Mouse (Mus musculus): ENCODE data around the gene Kcne3.
A peak's percentile ranks its signal among the peaks of the same experiment; 100 is the strongest.

Kcne3 gene

DNA sequence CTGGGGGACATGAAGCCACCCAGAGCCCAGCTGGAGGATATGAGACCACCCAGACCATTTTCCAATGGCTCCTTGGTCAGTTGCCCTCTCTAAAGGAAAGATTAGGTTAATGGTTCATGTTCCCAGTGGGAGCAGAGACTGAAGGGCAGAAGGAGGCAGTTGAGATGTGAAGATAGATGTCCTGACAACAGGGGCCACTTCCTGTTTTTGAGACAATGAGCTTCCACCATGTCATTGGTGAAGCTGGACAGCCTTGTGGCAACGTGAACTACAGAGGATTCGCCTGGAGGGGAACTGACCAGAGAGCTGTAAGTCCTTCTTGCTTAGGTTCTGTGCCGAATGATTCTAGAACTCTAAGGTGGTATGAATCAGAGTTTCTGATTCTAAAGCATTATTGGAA lies at the start of gene Kcne3:
Gene Kcne3, plus strand, starts transcription at position 234 of the 400 bp plus-strand sequence.
- DNase-seq = no peak

DNA sequence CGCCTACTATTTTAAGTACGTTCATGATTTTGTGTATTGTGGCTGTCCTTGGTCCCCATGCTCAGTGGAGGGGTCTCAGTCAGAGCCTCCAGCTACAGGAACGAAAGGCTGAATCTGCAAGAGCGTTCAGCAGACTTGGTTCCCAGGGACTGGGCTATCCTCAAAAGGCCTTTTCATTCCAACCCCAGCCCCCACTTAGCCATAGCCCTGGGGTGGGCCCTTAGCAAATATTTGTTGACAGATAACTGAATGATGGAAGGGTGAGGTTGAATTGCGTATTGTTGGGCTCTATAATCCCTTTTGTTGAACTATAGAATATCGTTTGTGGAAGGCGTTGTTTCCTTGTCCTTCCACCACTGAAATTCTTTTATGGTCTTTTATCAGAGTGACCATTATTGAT lies 49.8 kb upstream of the Kcne3 start:
- no peak for DNase-seq

DNA sequence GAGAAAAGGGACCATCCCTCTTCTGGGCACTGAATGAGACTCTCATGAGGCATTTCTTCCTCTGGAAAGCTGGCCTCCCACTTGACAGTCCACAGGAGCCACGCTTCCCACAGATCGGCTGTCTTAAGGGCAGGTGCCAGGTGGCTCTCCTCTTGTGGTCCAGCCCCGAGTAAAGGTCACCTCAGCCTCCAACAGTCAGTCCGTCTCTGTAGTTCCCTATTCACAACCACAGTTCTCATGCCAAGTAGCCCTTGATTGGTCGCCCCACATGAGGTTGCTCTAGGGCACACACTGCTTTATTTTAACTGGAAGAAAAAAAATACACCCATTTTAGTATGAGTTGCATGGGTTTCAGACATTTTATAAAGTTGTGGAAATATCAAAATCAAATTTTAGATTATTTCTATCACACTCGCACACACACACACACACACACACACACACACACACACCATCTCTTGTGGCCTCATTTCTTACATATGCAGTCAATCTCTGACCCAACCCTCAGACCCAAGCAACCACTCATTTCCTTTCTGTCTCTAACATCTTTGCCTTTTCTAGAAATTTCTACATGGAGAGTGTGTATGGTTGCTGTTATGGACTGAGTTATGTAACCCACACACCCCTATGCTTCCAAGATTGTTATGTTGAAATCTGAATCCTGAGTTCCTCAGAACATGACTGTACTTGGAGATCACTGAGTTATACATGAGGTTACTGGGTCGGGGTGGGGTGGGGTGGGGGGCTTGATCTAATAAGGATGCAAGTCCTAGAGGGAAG lies 47.9 kb upstream of the Kcne3 start:
- no peak for DNase-seq

DNA sequence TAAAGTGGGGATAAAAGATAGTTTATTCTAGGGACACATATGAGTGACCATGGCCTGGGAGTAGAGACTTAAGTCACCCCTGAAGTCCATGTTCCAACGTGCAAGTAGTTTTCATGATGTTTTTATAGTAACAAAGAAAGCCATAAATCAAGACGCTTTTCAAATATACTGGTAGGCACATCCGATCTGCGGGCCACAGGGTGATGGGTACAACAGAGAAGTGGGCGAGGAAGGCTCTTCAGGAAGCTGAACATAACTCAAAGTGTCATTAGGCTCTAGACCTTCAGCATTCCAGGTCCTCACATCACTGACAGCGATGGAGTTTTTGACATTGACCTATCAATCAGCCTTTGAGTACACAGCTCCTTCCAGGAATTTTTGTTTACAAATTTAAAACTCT lies 45.7 kb upstream of the Kcne3 start:
- DNase-seq = no peak

DNA sequence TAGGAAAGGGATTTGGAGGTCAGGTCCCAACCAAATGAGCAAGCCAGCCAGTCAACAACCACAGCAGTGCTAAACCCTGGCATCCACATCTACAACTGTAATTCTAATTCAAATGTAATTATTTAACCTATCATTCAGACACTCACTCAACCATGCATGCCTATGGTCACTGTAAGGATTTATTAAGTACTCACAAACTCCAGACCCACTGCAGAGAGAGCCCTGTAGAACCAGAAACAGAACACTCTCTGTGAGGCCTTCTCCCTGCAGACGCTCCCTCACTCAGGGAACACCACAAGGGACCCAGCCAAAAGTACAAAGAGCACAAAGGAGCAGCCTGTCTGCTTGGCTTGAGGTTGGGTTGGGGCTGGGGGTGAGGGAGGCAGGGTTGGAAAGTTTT lies 43.9 kb upstream of the Kcne3 start:
- DNase-seq = no peak

DNA sequence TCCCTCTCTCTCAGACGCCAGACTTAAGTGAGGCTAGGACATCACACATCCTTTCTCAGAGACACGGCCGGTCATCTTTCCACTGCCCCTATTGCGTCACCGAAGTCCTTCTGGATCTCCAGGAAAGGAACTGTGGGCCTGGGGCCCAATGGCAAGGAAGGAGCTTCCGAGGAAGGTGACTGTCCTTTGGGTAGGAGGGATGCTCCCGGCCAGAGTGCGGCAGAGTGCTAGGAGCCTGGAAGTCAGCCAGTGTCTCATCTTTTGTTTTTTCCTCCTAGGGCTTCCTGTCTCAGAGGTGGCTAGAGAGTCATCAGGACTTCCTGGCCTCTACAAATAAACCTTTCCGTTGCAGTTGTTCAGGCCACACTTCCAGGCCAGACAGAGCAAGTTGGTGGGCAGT lies 39.3 kb upstream of the Kcne3 start:
- peak; percentile 34 to 59 for DNase-seq

DNA sequence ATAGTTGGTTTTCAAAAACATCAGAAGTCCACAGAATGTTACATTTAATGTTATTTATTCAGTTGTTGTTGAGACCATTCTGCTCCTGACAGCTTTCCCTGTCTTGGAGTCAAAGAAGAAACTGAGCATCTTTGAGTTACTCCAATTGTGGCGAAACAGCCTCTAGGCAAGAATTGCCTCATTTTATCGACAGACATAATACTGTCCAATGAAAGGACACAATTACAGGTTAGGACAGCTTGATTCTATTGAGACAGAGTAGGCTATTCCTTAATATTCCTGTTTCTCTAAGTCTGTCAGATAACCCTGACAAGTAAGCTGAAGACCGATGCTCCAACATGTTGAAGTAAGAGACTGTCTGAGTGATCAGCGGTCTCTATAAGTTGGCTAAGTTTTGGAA lies 38.2 kb upstream of the Kcne3 start:
- no peak for DNase-seq

DNA sequence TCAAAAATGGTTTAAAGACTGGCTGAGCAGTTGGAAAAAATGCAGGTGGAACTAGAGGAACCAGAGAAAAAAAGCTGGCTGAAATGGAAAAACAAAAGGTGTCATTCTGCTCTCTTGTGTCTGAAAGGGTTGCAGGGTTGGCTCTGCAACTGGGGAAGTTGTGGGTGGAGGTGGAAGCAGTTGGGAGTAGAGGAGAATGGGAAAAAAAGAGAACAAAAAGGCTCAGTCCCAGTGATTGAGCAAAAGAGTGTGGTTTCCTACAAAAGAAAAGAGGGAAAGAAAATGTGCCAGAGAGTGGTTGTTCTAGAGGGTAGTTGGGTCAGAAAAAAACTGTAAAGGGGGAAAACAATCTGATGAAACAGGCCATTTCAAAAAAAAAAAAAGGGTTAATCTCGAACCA lies 35.7 kb upstream of the Kcne3 start:
- no peak for DNase-seq

DNA sequence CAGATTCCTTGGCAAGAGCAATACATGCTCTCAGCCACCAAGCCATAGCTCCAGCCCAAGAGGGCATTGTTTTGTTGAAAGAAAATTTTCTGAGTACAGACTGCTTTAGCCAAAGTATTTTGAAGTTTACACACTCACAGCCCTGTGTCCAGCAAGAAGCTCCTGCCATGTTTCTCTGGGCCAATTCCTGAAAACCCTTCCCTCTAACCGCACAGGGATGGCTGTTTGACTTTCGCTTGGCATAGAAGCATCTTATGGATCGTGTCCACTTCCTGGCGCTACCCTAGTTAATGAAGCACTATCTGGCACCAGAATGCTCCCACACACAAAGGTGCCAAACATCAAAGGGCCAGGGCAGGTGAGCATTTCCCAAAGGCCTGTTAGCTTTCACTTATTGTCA lies 27.7 kb upstream of the Kcne3 start:
- no peak for DNase-seq

DNA sequence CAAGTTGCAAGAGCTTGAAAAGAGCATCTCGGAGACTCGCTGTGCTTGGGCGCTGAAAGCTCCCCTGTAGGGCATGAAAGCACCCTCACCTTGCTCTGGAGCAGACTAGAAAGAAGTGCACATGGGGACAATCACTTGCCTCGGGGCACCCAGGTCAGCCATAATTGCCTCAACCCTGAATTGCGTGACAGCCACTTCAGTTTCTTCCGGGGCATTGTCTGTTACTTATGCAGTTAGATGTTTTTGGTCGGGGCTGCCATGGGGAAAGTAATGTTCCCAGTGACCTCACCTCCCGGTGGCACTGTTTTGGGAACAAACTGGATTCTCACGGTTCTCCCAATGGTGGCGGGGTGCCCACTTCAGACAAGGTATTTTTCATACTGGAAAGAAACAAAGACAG lies 26.2 kb upstream of the Kcne3 start:
- no peak for DNase-seq

DNA sequence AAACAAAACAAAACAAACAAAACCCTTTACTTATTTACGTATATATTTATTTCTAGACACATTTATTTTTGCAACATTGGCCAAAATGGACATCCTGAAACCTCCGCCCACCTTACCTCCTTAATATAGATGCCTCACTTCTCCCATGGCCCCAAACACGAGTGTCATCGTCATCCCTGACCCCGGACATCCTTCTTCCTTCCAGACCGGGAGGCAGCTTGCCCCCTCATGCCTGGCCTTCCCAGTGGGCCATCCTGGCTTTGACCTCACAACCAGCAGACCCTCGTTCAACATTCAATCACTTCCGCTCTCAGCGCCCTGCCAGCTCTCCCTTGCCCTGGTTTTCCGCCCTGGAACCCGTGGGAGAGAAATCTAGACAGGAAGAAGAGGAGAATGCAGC lies 25.7 kb upstream of the Kcne3 start:
- DNase-seq = no peak

DNA sequence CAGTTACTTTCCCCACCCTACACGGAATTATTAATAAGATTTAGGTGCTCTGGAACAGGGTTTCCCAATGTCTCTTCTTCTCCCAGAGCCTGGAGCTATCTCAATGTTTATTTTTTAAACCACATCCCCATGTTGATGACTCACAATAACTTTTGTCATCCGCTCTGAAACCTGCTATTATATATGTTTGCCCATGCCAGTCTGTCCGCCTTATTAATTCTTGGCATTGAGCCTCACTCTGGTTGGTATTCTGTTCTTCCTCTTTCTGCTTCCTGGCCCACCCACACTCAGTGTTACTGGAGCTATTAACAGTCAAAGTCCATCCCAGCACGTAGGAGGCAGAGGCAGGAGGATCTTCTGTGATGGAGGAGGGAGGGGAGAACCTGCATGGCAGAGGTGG lies 18.6 kb upstream of the Kcne3 start:
- no peak for DNase-seq

DNA sequence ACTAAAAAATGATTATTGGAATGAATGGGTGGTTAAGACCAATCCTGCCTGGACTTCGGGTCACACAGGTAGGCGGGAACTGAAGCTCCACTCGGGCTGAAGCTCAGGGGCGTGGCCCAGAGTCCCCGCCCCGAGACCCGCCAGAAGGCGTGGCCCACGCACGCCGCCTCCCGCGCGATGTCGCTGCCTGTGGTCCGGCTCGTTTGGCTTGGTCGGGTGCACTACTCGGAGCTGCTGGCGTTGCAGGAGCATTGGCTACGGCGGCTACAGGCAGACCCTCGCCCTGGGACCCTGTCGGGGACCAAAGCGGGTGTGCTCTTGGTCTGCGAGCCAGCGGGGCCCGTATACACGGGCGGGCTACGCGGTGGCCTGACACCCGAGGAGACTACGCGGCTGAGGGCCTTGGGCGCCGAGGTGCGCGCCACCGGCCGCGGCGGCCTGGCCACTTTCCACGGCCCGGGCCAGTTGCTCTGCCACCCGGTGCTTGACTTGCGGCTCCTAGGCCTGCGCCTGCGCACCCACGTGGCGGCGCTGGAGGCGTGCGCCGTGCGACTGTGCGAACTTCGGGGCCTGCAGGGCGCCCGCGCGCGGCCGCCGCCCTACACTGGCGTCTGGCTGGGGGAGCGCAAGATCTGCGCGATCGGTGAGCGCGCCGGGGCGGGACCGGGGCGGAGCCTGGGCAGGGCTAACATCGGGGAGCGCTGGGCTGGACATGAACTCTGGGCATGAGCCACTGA lies 17.0 kb upstream of the Kcne3 start, which contains the start of gene Lipt2:
Gene Lipt2, plus strand, starts transcription at position 173 of the 737 bp plus-strand sequence.
- DNase-seq = peak; percentile 94 to 97

DNA sequence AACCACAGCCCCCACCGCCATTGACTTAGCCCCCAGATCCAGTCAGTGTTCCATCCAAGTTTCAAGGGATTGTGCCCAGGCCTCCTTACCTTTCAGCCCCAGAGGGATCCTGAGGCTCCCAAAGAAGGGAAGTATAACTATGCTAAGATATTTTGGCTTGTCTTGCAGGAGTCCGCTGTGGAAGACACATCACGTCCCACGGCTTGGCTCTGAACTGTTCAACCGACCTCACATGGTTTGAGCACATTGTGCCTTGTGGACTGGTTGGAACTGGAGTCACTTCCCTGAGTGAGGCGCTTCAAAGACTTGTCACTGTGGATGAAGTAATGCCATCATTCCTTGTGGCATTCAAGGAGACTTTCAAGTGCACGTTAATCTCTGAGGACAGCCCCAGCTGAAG lies 16.3 kb upstream of the Kcne3 start:
- no peak for DNase-seq

DNA sequence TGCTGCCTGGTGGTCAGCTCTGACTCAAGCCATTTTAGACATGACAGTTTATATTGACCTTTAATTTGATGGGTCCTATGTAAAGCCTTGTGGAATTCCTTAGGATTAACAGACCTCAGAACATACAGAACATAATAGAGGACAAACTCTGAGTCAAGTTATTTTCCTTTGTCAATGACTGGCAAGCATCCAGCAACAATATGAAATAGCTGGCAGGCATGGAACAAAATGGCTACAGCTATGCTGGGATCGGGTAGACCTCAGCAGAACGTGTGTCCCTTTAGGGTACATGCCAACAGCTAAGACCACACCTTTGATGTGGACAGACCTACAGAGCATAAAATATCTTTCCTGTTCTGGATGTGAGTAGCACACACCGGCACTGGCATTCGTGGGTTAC lies 12.8 kb upstream of the Kcne3 start:
- no peak for DNase-seq

DNA sequence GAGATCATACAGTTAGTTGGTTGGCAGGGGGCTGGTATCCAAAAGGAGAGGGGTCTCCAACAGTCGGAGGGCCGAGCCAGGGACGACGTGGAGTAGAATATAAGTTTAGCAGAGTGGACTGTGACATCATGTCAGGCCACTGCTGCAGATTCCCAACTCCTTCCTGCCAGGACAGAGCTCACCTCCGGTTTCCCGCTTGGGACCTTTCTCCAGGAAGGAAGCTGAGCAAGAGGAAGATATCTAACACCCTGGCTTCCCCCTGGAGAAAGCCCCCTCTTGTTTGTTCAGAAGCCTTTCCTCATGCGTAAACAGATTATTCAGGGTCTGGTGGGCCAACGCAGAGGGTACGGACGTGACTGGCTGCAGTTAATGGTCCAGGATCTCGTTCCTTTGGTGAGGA lies 7.6 kb upstream of the Kcne3 start:
- peak; percentile 9 to 27 for DNase-seq

DNA sequence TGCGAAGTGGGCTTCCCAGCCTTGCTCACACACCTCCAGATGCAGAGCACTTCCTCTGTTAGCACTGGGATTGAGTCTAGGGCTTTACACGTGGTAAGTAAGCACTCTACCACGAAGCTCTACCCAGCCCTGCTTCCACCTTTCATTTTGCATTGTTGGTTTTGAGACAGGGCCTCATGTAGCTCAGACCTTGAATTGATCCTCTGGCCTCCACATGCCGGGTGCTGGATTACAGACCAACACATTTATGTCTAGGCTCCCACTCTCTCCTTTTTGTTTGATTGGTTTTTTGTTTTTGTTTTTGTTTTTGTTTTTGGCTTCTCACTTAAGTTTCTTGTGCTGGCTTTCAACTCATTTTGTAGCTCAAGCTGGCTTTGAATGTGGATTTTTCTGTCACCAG lies 5.5 kb upstream of the Kcne3 start:
- DNase-seq = no peak

DNA sequence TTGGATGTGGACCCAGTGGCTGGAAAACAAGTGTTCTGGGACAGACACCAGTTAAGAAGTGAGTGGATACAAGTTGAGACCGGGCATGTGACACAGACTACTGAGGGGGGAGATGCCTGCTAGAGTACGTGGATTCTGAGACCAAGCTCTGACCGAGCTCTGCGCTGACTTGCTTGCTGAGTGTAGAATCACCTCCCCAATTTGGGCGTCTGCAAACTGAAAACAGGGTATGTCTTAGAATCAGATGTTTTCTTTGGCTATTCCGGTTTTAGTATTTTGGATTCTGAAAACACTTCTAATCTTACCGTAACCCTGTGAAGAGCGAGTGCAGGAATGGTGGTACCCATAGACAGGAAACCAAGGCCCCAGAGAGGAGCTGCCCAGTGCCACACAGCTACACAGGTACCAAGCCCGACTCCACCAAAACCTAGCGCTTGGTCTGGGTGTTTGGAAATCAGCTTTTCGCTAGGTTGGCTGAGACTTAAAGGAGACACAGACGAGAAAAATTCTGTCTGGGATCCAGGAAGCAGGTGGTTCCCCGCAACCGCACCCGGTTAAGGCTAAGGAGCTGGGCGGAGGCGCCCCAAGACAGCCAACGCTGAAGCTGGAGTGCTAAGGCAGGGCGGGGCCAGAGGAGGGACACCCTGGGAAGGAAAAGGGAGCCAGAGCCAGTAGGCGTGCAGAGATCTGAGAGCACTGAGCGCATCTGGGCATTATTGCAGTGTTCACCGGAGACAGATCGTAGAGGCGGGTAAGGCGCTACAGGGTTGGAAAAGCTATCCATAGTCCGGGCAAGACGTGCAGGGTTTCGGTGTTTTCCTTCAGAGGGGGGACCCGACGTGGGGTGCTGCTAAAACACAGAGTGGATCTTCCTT lies 2.0 kb downstream of the Kcne3 start:
- DNase-seq = peak; percentile 72 to 76

DNA sequence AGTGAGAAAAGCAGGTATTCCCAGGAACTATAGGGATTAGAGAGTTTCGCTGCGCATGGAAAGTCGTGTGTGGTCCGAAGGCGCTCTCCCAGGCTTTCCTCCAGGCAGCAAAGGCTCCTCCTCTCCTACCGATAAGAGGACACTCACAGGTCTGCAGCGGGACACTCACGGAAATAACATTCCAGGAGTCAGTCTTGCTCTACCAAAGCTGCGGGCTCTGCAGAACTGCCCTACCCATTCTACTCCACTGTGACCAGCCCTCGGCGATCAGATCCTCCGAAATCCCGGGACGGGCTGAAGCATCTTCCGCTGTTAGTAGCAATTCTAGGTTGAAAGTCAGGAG lies 2.6 kb downstream of the Kcne3 start:
- peak in 1 of 2 experiments; percentile 16 for DNase-seq

DNA sequence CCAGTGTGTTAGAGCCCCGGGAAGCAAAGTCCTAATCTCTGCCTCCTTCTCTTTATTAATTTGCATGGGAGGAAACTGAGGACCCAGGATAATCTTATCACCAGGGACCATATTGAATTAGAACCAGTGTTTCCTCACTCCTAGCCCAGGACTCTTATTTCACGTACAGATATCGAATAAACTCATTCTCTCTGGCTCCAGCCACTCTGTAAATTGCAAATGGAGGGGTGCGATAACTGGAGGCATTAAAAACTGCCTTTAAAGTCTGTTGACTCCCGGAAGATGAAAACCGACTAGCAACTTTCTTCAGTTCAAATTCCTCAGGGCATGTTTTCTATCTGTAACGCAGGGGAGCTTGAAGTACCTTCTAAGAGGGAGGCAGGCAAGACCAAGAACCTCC lies 3.1 kb downstream of the Kcne3 start:
- DNase-seq = no peak

DNA sequence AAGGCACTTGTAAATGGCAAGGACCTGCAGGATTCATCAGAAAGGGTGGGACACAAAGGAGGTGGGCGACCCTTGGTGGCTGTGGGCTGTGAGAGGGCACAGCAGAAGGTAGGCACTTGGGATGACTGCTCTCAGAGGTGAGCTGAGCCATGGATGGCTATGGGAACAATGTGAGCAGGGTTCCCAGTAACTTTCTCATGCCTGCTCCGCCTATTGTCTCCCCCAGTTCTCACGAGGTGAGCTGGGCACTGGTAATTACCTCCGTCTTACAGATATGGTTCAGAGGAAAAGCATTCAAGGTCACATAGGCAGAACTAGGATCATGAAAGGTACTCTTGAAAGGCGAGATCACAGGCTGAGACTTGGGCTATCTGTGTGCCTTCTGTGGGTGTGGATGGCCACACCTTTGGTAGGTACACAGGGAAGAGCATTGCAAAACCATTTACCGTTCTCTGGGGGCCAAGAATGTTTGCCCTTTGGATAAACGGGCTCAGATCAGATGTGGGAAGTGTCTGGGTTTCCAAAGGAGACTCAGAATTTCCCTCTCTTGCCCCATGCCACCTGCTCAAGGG lies 3.6 kb downstream of the Kcne3 start:
- DNase-seq = no peak

DNA sequence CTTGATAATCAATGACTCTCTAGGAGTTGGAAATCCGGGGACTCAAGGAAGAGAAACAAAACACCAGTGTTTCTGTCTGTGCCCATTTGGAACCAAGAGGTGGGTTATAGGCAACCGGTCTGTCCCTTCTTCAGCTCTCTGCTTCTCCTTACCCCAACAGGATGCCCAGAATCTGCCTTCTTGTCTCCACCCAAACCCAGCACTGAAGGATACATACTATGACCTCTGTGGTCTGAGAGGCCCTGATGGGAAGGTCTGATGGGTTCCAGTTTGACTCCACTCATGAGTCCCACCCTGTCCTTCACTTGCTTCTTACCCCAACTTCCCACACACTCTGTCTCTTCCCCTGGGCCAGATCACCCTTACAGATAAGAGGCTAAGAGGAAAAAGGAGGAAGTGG lies 4.9 kb downstream of the Kcne3 start:
- no peak for DNase-seq

DNA sequence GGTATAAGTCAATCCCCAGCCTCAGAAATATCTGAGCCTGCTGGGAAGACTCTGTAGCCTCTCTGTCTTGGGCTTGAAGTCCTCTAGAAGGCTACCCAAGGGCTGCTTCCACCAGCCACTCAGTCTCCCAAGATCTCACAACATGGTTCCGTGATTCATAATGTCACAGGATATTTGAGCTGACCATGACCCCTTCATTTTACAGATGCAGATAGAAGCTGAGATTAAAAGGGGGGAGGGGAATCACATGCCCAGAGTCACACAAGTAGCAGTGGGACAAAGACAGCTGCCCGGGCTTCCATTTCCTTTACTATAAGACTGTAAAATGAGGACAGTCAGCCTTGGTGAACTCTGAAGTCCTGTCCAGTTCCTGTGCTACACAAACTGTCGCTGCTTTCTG lies 5.3 kb downstream of the Kcne3 start:
- DNase-seq = no peak
